Mouse (Mus musculus) lung, adult 2 months (tissue): ENCODE results near the gene Cuedc2.

Source experiments
- CTCF ChIP-seq: fragments of 200-500 bp; IDR thresholded peaks from 2 replicates; pipeline ENCODE4 v1.5.1; 2011; ENCODE audit warnings: mild to moderate bottlenecking, low read length, control low read depth; ENCODE audit not compliant: insufficient read depth
- POLR2A ChIP-seq: fragments of 200-500 bp; IDR thresholded peaks from 2 replicates; pipeline ENCODE4 v1.6.1; 2011; ENCODE audit warnings: low read depth, mild to moderate bottlenecking, control low read depth, low read length, borderline replicate concordance; ENCODE audit errors: extremely low read depth

- TF ChIP-seq POLR2A (no peak), CTCF (no peak)
Measured at GRCm38 (mm10) chr19:46374477-46375088, 36.1 kb upstream of the Cuedc2 start.
